Mouse (Mus musculus) heart, embryonic 14.5 days (tissue): ENCODE data around the gene Evx2. TPM values are rescaled to one million over a fixed set of nuclear protein-coding genes. Genes with fewer than 3 reads are reported as not detected.

ENCODE experiments used
- ATAC-seq: fragments of 200-750 bp; cut with Nextera tagmentation; 2 replicates; pipeline ENCODE4 v1.8.0; 2017; ENCODE audit warnings: low read depth, moderate TSS enrichment; ENCODE audit not compliant: insufficient number of reproducible peaks, insufficient read depth, low FRiP score
- H3K27ac ChIP-seq, 2 experiments: fragments of 200-500 bp in 1 of 2; fragments of 300-500 bp in 1 of 2; sonication (generic) in 1 of 2; replicated peaks in 1 of 2; 2 replicates each; pipeline ENCODE4 v1.5.1; 2012 to 2014; ENCODE audit warnings: low read depth in 2 of 2, low read length in 2 of 2, control low read depth in 1 of 2, mild to moderate bottlenecking in 1 of 2, mixed read lengths in 1 of 2; ENCODE audit not compliant: control insufficient read depth in 1 of 2, insufficient read depth in 1 of 2
- H3K27me3 ChIP-seq: fragments of 300-500 bp; sonication (generic); 2 replicates; pipeline ENCODE4 v1.6.1; 2014; ENCODE audit warnings: mild to moderate bottlenecking, low read length, control low read depth; ENCODE audit not compliant: control insufficient read depth, insufficient read depth
- H3K36me3 ChIP-seq: fragments of 300-500 bp; sonication (generic); 2 replicates; pipeline ENCODE4 v1.6.1; 2014; ENCODE audit warnings: mild to moderate bottlenecking, control low read depth, low read length, mixed read lengths; ENCODE audit not compliant: control insufficient read depth, insufficient read depth
- H3K4me1 ChIP-seq, 2 experiments: fragments of 200-500 bp in 1 of 2; fragments of 300-500 bp in 1 of 2; sonication (generic) in 1 of 2; 2 replicates each; pipeline ENCODE4 v1.6.1; 2012 to 2014; ENCODE audit warnings: low read length in 2 of 2, control low read depth in 1 of 2, mixed read lengths in 1 of 2; ENCODE audit not compliant: control insufficient read depth in 2 of 2, insufficient read depth in 2 of 2
- H3K4me2 ChIP-seq: fragments of 300-500 bp; sonication (generic); 2 replicates; pipeline ENCODE4 v1.6.1; 2014; ENCODE audit warnings: mild to moderate bottlenecking, low read length
- H3K4me3 ChIP-seq, 2 experiments: fragments of 200-500 bp in 1 of 2; fragments of 300-500 bp in 1 of 2; sonication (generic) in 1 of 2; 2 replicates each; pipeline ENCODE4 v1.5.1; 2012 to 2014; ENCODE audit warnings: low read length in 2 of 2, mild to moderate bottlenecking in 2 of 2, control low read depth in 1 of 2, low read depth in 1 of 2, moderate library complexity in 1 of 2; ENCODE audit not compliant: control insufficient read depth in 1 of 2, insufficient read depth in 1 of 2
- H3K9ac ChIP-seq: fragments of 300-500 bp; sonication (generic); 2 replicates; pipeline ENCODE4 v1.6.1; 2014; ENCODE audit warnings: mild to moderate bottlenecking, low read length
- H3K9me3 ChIP-seq: fragments of 300-500 bp; sonication (generic); 2 replicates; pipeline ENCODE4 v1.6.1; 2016; ENCODE audit warnings: low read length, control low read depth; ENCODE audit not compliant: control insufficient read depth
- WGBS: fragments of 180-500 bp; shearing (Covaris S2); extraction: QIAGEN DNeasy Blood & Tissue Kit; methylation state at CpG from one replicate; pipeline ENCODE4 v1.1.7; 2014; 5-methylcytosine and 5-hydroxymethylcytosine counted together
- polyA plus RNA-seq: library from polyadenylated mRNA; unstranded; fragments of >200 nt; fragmentation: Nextera tagmentation; extraction: Ambion mirVana; gene quantifications from 2 replicates; pipeline ENCODE4 v1.2.1, GENCODE M21; 2014

The Evx2 gene
- polyA plus RNA-seq, 1 experiment from 2014 or later = not detected

DNA sequence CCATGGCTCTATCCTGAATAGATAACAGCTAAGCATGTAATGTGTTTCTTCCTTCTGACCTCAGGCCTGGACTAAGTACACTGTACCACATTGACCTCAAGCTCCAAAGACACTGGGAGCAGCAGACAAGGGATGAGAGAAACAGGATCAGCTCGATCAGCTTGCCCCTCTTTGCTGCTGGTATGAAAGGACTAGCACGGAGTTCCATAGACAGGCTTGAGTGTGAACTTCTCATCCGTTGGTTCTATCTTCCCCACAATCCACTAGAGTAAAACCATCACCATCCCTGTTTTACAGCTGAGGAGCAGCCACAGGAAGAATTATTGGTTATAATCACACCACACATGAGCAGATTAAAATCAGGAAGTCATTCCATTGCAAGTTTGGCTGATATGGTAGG is 13.7 kb downstream of the Evx2 start:
- Histone ChIP-seq H3K4me1 (no peaks in the 10 kb centered on the region), H3K4me3 (no peak overlapping the region), H3K4me2 (no peak overlapping the region), H3K27ac (no peak overlapping the region), H3K9me3 (no peaks in the 10 kb centered on the region), H3K27me3 (peaks cover 73% of the 10 kb centered on the region), H3K9ac (no peak overlapping the region), H3K36me3 (no peaks in the 10 kb centered on the region)
- no peak for ATAC-seq
- 70% methylated on average over 3 of the region's 3 CpGs for WGBS

GRCm38 (mm10) chr2:74642431-74642830 is 16.9 kb downstream of the Evx2 start:
- H3K36me3 ChIP-seq = no peaks in the 10 kb centered on the region
- 68% methylated on average over 5 of the region's 5 CpGs for WGBS
- peaks cover 41% of the 10 kb centered on the region for H3K27me3 ChIP-seq

GRCm38 (mm10) chr2:74635412-74635811 is 23.9 kb downstream of the Evx2 start:
- H3K27me3 ChIP-seq = no peaks in the 10 kb centered on the region
- 62% methylated on average over 4 of the region's 4 CpGs for WGBS

More at GRCm38 (mm10) chr2:74642431-74642830, 16.9 kb downstream of the Evx2 start:
- Histone ChIP-seq H3K4me1 (no peaks in the 10 kb centered on the region), H3K4me3 (no peak overlapping the region), H3K27ac (no peak overlapping the region), H3K4me2 (no peak overlapping the region), H3K9ac (no peak overlapping the region), H3K9me3 (no peaks in the 10 kb centered on the region)
- ATAC-seq = no peak

GRCm38 (mm10) chr2:74620368-74620767 is 39.0 kb downstream of the Evx2 start:
- Histone ChIP-seq H3K9me3 (no peaks in the 10 kb centered on the region), H3K4me3 (no peak overlapping the region), H3K4me1 (no peaks in the 10 kb centered on the region), H3K27me3 (no peaks in the 10 kb centered on the region), H3K9ac (no peak overlapping the region), H3K27ac (no peak overlapping the region), H3K4me2 (no peak overlapping the region), H3K36me3 (no peaks in the 10 kb centered on the region)
- ATAC-seq = no peak
- 85% methylated on average over 10 of the region's 10 CpGs for WGBS

More at GRCm38 (mm10) chr2:74635412-74635811, 23.9 kb downstream of the Evx2 start:
- Histone ChIP-seq H3K9ac (no peak overlapping the region), H3K9me3 (no peaks in the 10 kb centered on the region), H3K4me2 (no peak overlapping the region), H3K27ac (no peak overlapping the region), H3K4me1 (no peaks in the 10 kb centered on the region), H3K36me3 (no peaks in the 10 kb centered on the region), H3K4me3 (no peak overlapping the region)
- ATAC-seq = no peak

DNA sequence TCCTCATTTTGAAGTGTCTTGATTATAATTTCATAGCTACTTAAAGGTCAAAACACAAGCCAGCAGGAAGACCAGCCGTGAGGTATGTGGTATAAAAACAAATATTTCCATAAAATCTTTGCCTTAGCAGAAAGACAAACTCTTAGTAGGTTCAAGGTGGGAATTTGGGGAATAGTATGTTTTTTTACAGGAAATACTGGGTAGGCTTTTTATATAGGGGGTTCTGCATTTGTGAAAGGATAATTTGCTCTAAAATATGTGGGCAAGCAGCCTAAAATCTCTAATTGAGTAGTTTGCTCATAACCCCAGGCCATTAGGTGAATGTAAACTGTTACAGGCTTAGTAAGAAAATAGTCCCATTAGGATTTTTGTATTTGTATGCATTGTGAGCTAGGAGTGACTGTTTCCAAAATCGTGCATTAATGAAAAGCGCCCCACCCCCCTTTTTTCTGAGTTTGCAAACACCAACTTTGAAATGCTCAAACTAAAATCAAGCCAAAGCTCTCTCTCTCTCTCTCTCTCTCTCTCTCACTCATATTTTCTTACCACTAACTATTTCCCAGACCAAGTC is 39.6 kb downstream of the Evx2 start:
- H3K36me3 ChIP-seq = no peaks in the 10 kb centered on the region
- no peak overlapping the region for H3K9ac ChIP-seq
- H3K4me2 ChIP-seq = no peak overlapping the region
- H3K9me3 ChIP-seq = no peaks in the 10 kb centered on the region
- H3K27ac ChIP-seq = no peak overlapping the region
- 82% methylated on average over 3 of the region's 3 CpGs for WGBS
- H3K27me3 ChIP-seq = no peaks in the 10 kb centered on the region
- H3K4me1 ChIP-seq = no peaks in the 10 kb centered on the region
- no peak for ATAC-seq
- H3K4me3 ChIP-seq = no peak overlapping the region

DNA sequence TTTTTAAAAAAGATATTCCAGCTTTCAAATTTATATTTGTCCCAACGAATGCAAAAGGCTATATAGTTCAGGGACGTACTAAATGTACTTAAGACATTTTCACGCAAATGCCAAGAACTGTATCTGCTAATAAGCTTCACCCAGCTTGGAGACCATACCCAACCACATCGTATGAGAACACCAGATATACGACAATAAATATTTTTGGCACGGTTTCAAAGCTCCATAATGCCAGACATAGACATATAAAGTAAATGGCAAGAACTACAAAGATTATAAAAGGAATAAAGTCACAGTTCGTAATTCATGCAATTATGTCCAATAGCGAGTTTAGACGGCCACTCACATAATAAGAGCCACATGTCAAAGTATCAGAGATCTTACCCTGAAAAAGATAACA is 41.7 kb downstream of the Evx2 start:
- no peaks in the 10 kb centered on the region for H3K9me3 ChIP-seq

DNA sequence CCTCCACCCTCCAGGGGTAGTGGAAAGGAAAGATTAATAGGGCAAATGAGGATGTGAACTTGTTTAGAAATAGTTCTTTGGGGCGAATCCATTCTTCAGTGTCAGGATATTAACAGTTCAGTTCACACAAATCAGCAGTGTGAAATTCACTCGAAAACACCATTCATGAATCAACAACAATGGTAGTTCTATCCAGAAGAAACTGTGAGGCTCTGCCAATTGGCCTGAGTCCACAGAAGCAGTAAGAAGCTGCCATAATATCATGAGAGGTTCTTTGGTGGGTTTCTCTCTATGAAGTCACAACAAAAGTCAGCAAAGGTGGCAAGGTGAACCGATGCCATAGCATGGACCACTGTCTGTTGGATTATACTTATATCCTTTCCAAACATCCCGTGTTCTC is 48.0 kb downstream of the Evx2 start:
- Histone ChIP-seq H3K9me3 (no peaks in the 10 kb centered on the region), H3K9ac (no peak overlapping the region), H3K4me2 (no peak overlapping the region), H3K4me1 (no peaks in the 10 kb centered on the region), H3K4me3 (no peak overlapping the region), H3K27me3 (no peaks in the 10 kb centered on the region), H3K27ac (no peak overlapping the region), H3K36me3 (no peaks in the 10 kb centered on the region)
- WGBS = 88% methylated on average over 4 of the region's 4 CpGs
- ATAC-seq = no peak

More for the DNA sequence above, 41.7 kb downstream of the Evx2 start:
- Histone ChIP-seq H3K27me3 (no peaks in the 10 kb centered on the region), H3K4me1 (no peaks in the 10 kb centered on the region), H3K4me3 (no peak overlapping the region), H3K9ac (no peak overlapping the region), H3K27ac (no peak overlapping the region), H3K36me3 (no peaks in the 10 kb centered on the region), H3K4me2 (no peak overlapping the region)
- WGBS = 78% methylated on average over 9 of the region's 9 CpGs
- no peak for ATAC-seq

DNA sequence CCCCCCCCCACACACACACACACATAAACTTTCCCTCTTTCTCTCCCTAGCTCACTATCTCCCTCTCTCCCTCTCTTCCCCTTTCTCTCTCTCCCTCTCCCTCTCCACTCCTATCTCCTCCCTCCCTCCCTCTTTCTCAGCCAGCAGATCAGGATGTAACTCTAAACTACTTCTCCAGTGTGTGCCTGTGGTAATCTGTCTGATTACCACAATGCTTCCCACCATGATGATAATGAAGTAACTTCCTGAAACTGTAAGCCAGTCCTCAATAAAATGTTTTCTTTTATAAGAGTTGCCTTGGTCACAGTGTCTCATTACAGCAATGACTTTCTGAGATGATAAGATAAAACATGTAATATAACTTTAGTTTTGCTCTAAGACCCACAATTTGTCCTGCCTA is 50.0 kb downstream of the Evx2 start:
- no peak overlapping the region for H3K9ac ChIP-seq
- H3K4me2 ChIP-seq = no peak overlapping the region
- H3K27ac ChIP-seq = no peak overlapping the region
- no peak overlapping the region for H3K4me3 ChIP-seq
- ATAC-seq = no peak
- no peaks in the 10 kb centered on the region for H3K27me3 ChIP-seq
- no peaks in the 10 kb centered on the region for H3K9me3 ChIP-seq
- no peaks in the 10 kb centered on the region for H3K4me1 ChIP-seq
- no peaks in the 10 kb centered on the region for H3K36me3 ChIP-seq
